Mouse (Mus musculus) embryonic facial prominence, embryonic 12.5 days (tissue): ENCODE data around the gene Lcp2. TPM values are rescaled to one million over a fixed set of nuclear protein-coding genes. Genes with fewer than 3 reads are reported as not detected.

Source experiments
- ATAC-seq: fragments of 200-750 bp; cut with Nextera tagmentation; 2 replicates; pipeline ENCODE4 v1.8.0; 2017; ENCODE audit not compliant: insufficient number of reproducible peaks, insufficient read depth, low FRiP score, low TSS enrichment
- H3K27ac ChIP-seq: fragments of 300-500 bp; sonication (generic); 2 replicates; pipeline ENCODE4 v1.5.1; 2016; ENCODE audit warnings: mild to moderate bottlenecking
- H3K27me3 ChIP-seq: fragments of 300-500 bp; sonication (generic); 2 replicates; pipeline ENCODE4 v1.6.1; 2016; ENCODE audit warnings: mild to moderate bottlenecking, moderate library complexity
- H3K36me3 ChIP-seq: fragments of 300-500 bp; sonication (generic); 2 replicates; pipeline ENCODE4 v1.6.1; 2016; ENCODE audit warnings: mild to moderate bottlenecking
- H3K4me1 ChIP-seq: fragments of 300-500 bp; sonication (generic); 2 replicates; pipeline ENCODE4 v1.6.1; 2016
- H3K4me2 ChIP-seq: fragments of 300-500 bp; sonication (generic); replicated peaks from 2 replicates; pipeline ENCODE4 v1.6.1; 2016; ENCODE audit warnings: mild to moderate bottlenecking, moderate library complexity
- H3K4me3 ChIP-seq: fragments of 300-500 bp; sonication (generic); 2 replicates; pipeline ENCODE4 v1.5.1; 2016; ENCODE audit warnings: mild to moderate bottlenecking
- H3K9ac ChIP-seq: fragments of 300-500 bp; sonication (generic); 2 replicates; pipeline ENCODE4 v1.6.1; 2016; ENCODE audit warnings: mild to moderate bottlenecking, moderate library complexity
- H3K9me3 ChIP-seq: fragments of 300-500 bp; sonication (generic); 2 replicates; pipeline ENCODE4 v1.6.1; 2016; ENCODE audit warnings: mild to moderate bottlenecking, moderate library complexity
- WGBS: fragments of 180-500 bp; shearing (Covaris S2); methylation state at CpG from one replicate; pipeline ENCODE4 v1.1.7; 2016; 5-methylcytosine and 5-hydroxymethylcytosine counted together
- polyA plus RNA-seq: library from polyadenylated mRNA; unstranded; fragments of >200 nt; fragmentation: Nextera tagmentation; extraction: Ambion mirVana; gene quantifications from 2 replicates; pipeline ENCODE4 v1.2.1, GENCODE M21; 2016

The Lcp2 gene
- polyA plus RNA-seq, 1 experiment from 2014 or later: 1.5 TPM

- H3K9ac ChIP-seq: no peak overlapping the region
- 49% methylated on average over 6 of the region's 6 CpGs for WGBS
- no peaks in the 10 kb centered on the region for H3K4me1 ChIP-seq
- no peaks in the 10 kb centered on the region for H3K9me3 ChIP-seq
- no peak overlapping the region for H3K4me2 ChIP-seq
- no peak overlapping the region for H3K27ac ChIP-seq
- ATAC-seq: no peak
- no peak overlapping the region for H3K4me3 ChIP-seq
- H3K27me3 ChIP-seq: no peaks in the 10 kb centered on the region
- no peaks in the 10 kb centered on the region for H3K36me3 ChIP-seq
Measured at GRCm38 (mm10) chr11:34012007-34012652, 34.6 kb upstream of the Lcp2 start.

GRCm38 (mm10) chr11:34025091-34025490 is 21.6 kb upstream of the Lcp2 start:
- Histone ChIP-seq H3K27ac (no peak overlapping the region), H3K9ac (no peak overlapping the region), H3K27me3 (no peaks in the 10 kb centered on the region), H3K4me3 (no peak overlapping the region), H3K36me3 (no peaks in the 10 kb centered on the region), H3K4me2 (no peak overlapping the region), H3K9me3 (no peaks in the 10 kb centered on the region), H3K4me1 (no peaks in the 10 kb centered on the region)
- ATAC-seq: no peak
- 81% methylated on average over 1 of the region's 1 CpGs for WGBS

DNA sequence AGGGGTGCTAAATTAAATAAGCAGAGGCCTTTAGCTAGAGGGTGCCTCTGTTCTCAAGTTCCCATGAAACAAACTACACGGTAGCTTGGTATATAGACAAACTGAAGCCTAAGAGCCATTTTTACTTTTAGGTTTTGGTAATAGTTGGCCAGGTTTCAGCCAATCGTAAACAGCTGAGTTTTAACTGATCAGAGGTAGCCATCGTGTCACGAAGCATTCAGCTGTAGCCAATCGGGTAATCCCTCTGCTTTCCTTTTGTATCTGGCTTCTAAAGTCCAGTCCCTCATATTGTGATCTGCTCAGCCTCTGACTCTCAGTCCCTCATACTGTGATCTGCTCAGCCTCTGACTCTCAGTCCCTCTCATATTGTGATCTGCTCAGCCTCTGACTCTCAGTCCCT is 17.1 kb upstream of the Lcp2 start:
- Histone ChIP-seq H3K9ac (no peak overlapping the region), H3K4me3 (no peak overlapping the region), H3K9me3 (no peaks in the 10 kb centered on the region), H3K27ac (no peak overlapping the region), H3K36me3 (no peaks in the 10 kb centered on the region), H3K27me3 (no peaks in the 10 kb centered on the region), H3K4me1 (no peaks in the 10 kb centered on the region), H3K4me2 (no peak overlapping the region)
- 50% methylated on average over 5 of the region's 5 CpGs for WGBS
- ATAC-seq: no peak

GRCm38 (mm10) chr11:34031015-34031805 is 15.5 kb upstream of the Lcp2 start:
- ATAC-seq: no peak
- 61% methylated on average over 8 of the region's 8 CpGs for WGBS

GRCm38 (mm10) chr11:34034008-34034505 is 12.7 kb upstream of the Lcp2 start:
- Histone ChIP-seq H3K9me3 (no peaks in the 10 kb centered on the region), H3K4me3 (no peak overlapping the region), H3K9ac (no peak overlapping the region), H3K36me3 (no peaks in the 10 kb centered on the region), H3K27me3 (no peaks in the 10 kb centered on the region), H3K4me1 (no peaks in the 10 kb centered on the region), H3K27ac (no peak overlapping the region), H3K4me2 (no peak overlapping the region)
- ATAC-seq: no peak
- WGBS: 89% methylated on average over 5 of the region's 5 CpGs

More at GRCm38 (mm10) chr11:34031015-34031805, 15.5 kb upstream of the Lcp2 start:
- Histone ChIP-seq H3K27ac (no peak overlapping the region), H3K9ac (no peak overlapping the region), H3K4me1 (no peaks in the 10 kb centered on the region), H3K4me2 (no peak overlapping the region), H3K4me3 (no peak overlapping the region), H3K36me3 (no peaks in the 10 kb centered on the region), H3K9me3 (no peaks in the 10 kb centered on the region), H3K27me3 (no peaks in the 10 kb centered on the region)

- no peak for ATAC-seq
Measured at GRCm38 (mm10) chr11:34034794-34035193, 11.9 kb upstream of the Lcp2 start.

GRCm38 (mm10) chr11:34035909-34036658 is 10.6 kb upstream of the Lcp2 start:
- Histone ChIP-seq H3K4me3 (no peak overlapping the region), H3K27me3 (no peaks in the 10 kb centered on the region), H3K4me2 (no peak overlapping the region), H3K9me3 (no peaks in the 10 kb centered on the region), H3K9ac (no peak overlapping the region), H3K36me3 (no peaks in the 10 kb centered on the region), H3K27ac (no peak overlapping the region), H3K4me1 (no peaks in the 10 kb centered on the region)
- ATAC-seq: no peak
- 80% methylated on average over 5 of the region's 5 CpGs for WGBS

More at GRCm38 (mm10) chr11:34034794-34035193, 11.9 kb upstream of the Lcp2 start:
- H3K9me3 ChIP-seq: no peaks in the 10 kb centered on the region
- 78% methylated on average over 2 of the region's 2 CpGs for WGBS
- no peaks in the 10 kb centered on the region for H3K27me3 ChIP-seq
- H3K4me3 ChIP-seq: no peak overlapping the region
- no peak overlapping the region for H3K4me2 ChIP-seq
- no peaks in the 10 kb centered on the region for H3K4me1 ChIP-seq
- no peak overlapping the region for H3K9ac ChIP-seq
- no peak overlapping the region for H3K27ac ChIP-seq
- H3K36me3 ChIP-seq: no peaks in the 10 kb centered on the region

GRCm38 (mm10) chr11:34040061-34040460 is 6.7 kb upstream of the Lcp2 start:
- no peaks in the 10 kb centered on the region for H3K36me3 ChIP-seq
- no peak overlapping the region for H3K4me2 ChIP-seq
- no peak overlapping the region for H3K4me3 ChIP-seq
- H3K9me3 ChIP-seq: no peaks in the 10 kb centered on the region
- whole genome bisulfite sequencing: 85% methylated on average over 5 of the region's 5 CpGs
- H3K9ac ChIP-seq: no peak overlapping the region
- H3K4me1 ChIP-seq: no peaks in the 10 kb centered on the region
- H3K27ac ChIP-seq: no peak overlapping the region
- no peaks in the 10 kb centered on the region for H3K27me3 ChIP-seq
- ATAC-seq: no peak

- H3K27me3 ChIP-seq: no peaks in the 10 kb centered on the region
- no peak overlapping the region for H3K4me2 ChIP-seq
- H3K4me3 ChIP-seq: no peak overlapping the region
- H3K9ac ChIP-seq: no peak overlapping the region
- H3K36me3 ChIP-seq: no peaks in the 10 kb centered on the region
- WGBS: 44% methylated on average over 1 of the region's 1 CpGs
- H3K4me1 ChIP-seq: no peaks in the 10 kb centered on the region
- ATAC-seq: no peak
- no peaks in the 10 kb centered on the region for H3K9me3 ChIP-seq
- no peak overlapping the region for H3K27ac ChIP-seq
Measured at GRCm38 (mm10) chr11:34042808-34043207, 3.9 kb upstream of the Lcp2 start.

DNA sequence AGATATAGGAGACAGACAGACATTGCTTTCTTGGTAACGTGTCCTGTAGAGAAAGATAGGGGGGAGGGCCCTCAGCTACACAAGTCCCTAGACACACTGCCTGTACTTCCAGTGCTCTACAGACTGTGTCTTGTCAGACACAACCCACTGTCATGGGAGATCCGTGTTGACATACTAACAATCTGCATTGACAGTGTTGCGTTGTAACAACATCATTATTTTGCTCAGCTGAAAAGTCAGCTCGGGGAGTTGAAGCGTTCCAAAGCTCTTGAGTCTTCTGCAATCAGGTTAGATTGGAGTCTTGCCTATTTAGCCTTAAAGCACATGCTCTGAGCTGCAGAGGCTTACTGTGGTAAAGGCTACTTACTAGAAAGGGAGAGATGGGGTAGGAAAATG is 820 bp downstream of the Lcp2 start:
- no peak overlapping the region for H3K4me3 ChIP-seq
- no peaks in the 10 kb centered on the region for H3K4me1 ChIP-seq
- H3K36me3 ChIP-seq: no peaks in the 10 kb centered on the region
- no peaks in the 10 kb centered on the region for H3K27me3 ChIP-seq
- WGBS: 86% methylated on average over 5 of the region's 5 CpGs
- no peak overlapping the region for H3K4me2 ChIP-seq
- no peak for ATAC-seq
- no peak overlapping the region for H3K27ac ChIP-seq
- no peaks in the 10 kb centered on the region for H3K9me3 ChIP-seq
- H3K9ac ChIP-seq: no peak overlapping the region

- 91% methylated on average over 8 of the region's 8 CpGs for WGBS
- H3K27me3 ChIP-seq: no peaks in the 10 kb centered on the region
Measured at GRCm38 (mm10) chr11:34048375-34049124, 1.8 kb downstream of the Lcp2 start.

More at GRCm38 (mm10) chr11:34048375-34049124, 1.8 kb downstream of the Lcp2 start:
- Histone ChIP-seq H3K4me2 (no peak overlapping the region), H3K4me3 (no peak overlapping the region), H3K27ac (no peak overlapping the region), H3K36me3 (no peaks in the 10 kb centered on the region), H3K9me3 (no peaks in the 10 kb centered on the region), H3K9ac (no peak overlapping the region), H3K4me1 (no peaks in the 10 kb centered on the region)
- ATAC-seq: no peak
